Comparison of ENCODE assay signal across 14 mouse cellular contexts in genomic region chr6:124448186-124448852, GRCm38 (mm10). TPM values are rescaled to one million over a fixed set of nuclear protein-coding genes. Genes with fewer than 3 reads are reported as not detected.
DNase-seq lines count a peak whose midpoint lies in the region; ATAC-seq and TF ChIP-seq lines count a peak whose summit lies in the region.
"Had no signal": no experiment of that assay in that cellular context is flagged by ENCODE, and none has a peak within 500 bp of the region (broad histone marks: within the 10 kb centered on the region; RNA-seq: fewer than 3 reads in every experiment).

No protein-coding gene starts in this region.

- H3K4me1 ChIP-seq in embryonic facial prominence, embryonic 11.5 days (ENCODE audit: control insufficient read depth, insufficient read depth, low read length), result no peaks in the 10 kb centered on the region
- H3K4me1 ChIP-seq in embryonic facial prominence, embryonic 10.5 days, result 0 out of 2 replicates have a peak, but pooled peaks cover 3% of the 10 kb centered on the region
- peaks cover 10 to 13% of the 10 kb centered on the region in 2 experiments for H3K4me1 ChIP-seq in liver, embryonic 14.5 days (replicated peaks; ENCODE audit: control insufficient read depth in 2 of 2, insufficient read depth in 2 of 2, low read length in 1 of 2)
- no peaks in the 10 kb centered on the region for H3K4me1 ChIP-seq in heart, embryonic 12.5 days (replicated peaks)
- H3K4me1 ChIP-seq: lung, embryonic 15.5 days had no signal

- no peak overlapping the region for H3K27ac ChIP-seq in embryonic facial prominence, embryonic 11.5 days (replicated peaks; ENCODE audit: low read depth, low read length)
- no peak overlapping the region for H3K27ac ChIP-seq in embryonic facial prominence, embryonic 10.5 days (replicated peaks)
- H3K27ac ChIP-seq in liver, embryonic 14.5 days, result no peak overlapping the region
- H3K27ac ChIP-seq in heart, embryonic 12.5 days (ENCODE audit: poor library complexity, severe bottlenecking), result no peak overlapping the region
- H3K27ac ChIP-seq: lung, embryonic 15.5 days had no signal

- no peaks in the 10 kb centered on the region for H3K27me3 ChIP-seq in embryonic facial prominence, embryonic 11.5 days (ENCODE audit: control insufficient read depth, insufficient read depth, low read length)
- H3K27me3 ChIP-seq in embryonic facial prominence, embryonic 10.5 days (replicated peaks; ENCODE audit: low read depth, poor library complexity, severe bottlenecking), result no peaks in the 10 kb centered on the region
- H3K27me3 ChIP-seq in liver, embryonic 14.5 days (ENCODE audit: control insufficient read depth, insufficient read depth, low read length), result no peaks in the 10 kb centered on the region
- peaks cover 28% of the 10 kb centered on the region for H3K27me3 ChIP-seq in heart, embryonic 12.5 days (replicated peaks)
- H3K27me3 ChIP-seq: lung, embryonic 15.5 days had no signal

- H3K9ac ChIP-seq in embryonic facial prominence, embryonic 11.5 days (replicated peaks; ENCODE audit: low read length), result no peak overlapping the region
- no peak overlapping the region for H3K9ac ChIP-seq in liver, embryonic 14.5 days (replicated peaks)
- no peak overlapping the region for H3K9ac ChIP-seq in heart, embryonic 12.5 days
- H3K9ac ChIP-seq: lung, embryonic 15.5 days had no signal

- no peaks in the 10 kb centered on the region for H3K9me3 ChIP-seq in embryonic facial prominence, embryonic 11.5 days (replicated peaks; ENCODE audit: control insufficient read depth, low read length)
- no peaks in the 10 kb centered on the region for H3K9me3 ChIP-seq in embryonic facial prominence, embryonic 10.5 days
- no peaks in the 10 kb centered on the region for H3K9me3 ChIP-seq in liver, embryonic 14.5 days (ENCODE audit: control insufficient read depth, low read length)
- H3K9me3 ChIP-seq in heart, embryonic 12.5 days (replicated peaks), result no peaks in the 10 kb centered on the region
- H3K9me3 ChIP-seq: lung, embryonic 15.5 days had no signal

- no peaks in the 10 kb centered on the region for H3K36me3 ChIP-seq in embryonic facial prominence, embryonic 11.5 days (replicated peaks; ENCODE audit: control insufficient read depth, insufficient read depth, low read depth, low read length)
- H3K36me3 ChIP-seq in embryonic facial prominence, embryonic 10.5 days (replicated peaks), result no peaks in the 10 kb centered on the region
- H3K36me3 ChIP-seq in liver, embryonic 14.5 days (replicated peaks; ENCODE audit: control insufficient read depth, insufficient read depth, low read depth), result no peaks in the 10 kb centered on the region
- H3K36me3 ChIP-seq in heart, embryonic 12.5 days, result no peaks in the 10 kb centered on the region
- H3K36me3 ChIP-seq: lung, embryonic 15.5 days had no signal

- H3K4me3 ChIP-seq in embryonic facial prominence, embryonic 11.5 days (ENCODE audit: low read depth, low read length), result no peak overlapping the region
- H3K4me3 ChIP-seq in embryonic facial prominence, embryonic 10.5 days, result no peak overlapping the region
- no peak overlapping the region for H3K4me3 ChIP-seq in liver, embryonic 14.5 days (ENCODE audit: insufficient read depth in 1 of 2, low read depth in 2 of 2, low read length in 2 of 2)
- no peak overlapping the region for H3K4me3 ChIP-seq in heart, embryonic 12.5 days
- H3K4me3 ChIP-seq: lung, embryonic 15.5 days; myocyte had no signal

- WGBS in embryonic facial prominence, embryonic 11.5 days, result 71% methylated on average over 10 of the region's 10 CpGs
- 75% methylated on average over 10 of the region's 10 CpGs for WGBS in embryonic facial prominence, embryonic 10.5 days
- 62% methylated on average over 10 of the region's 10 CpGs for WGBS in liver, embryonic 14.5 days (ENCODE audit: insufficient replicate concordance)
- WGBS in heart, embryonic 12.5 days, result 69% methylated on average over 10 of the region's 10 CpGs

- ATAC-seq in embryonic facial prominence, embryonic 11.5 days (replicated peaks; ENCODE audit: insufficient number of reproducible peaks, low FRiP score, low TSS enrichment, low read depth), result no peak
- no peak for ATAC-seq in liver, embryonic 14.5 days (ENCODE audit: insufficient read depth)
- peak; percentile 38; the same call in 1 of the 2 replicates for ATAC-seq in megakaryocyte-erythroid progenitor cell, adult 5-6 weeks (replicated peaks; ENCODE audit: low FRiP score, low TSS enrichment, poor library complexity, severe bottlenecking)
- no peak for ATAC-seq in heart, embryonic 12.5 days (ENCODE audit: insufficient number of reproducible peaks, low FRiP score)
- ATAC-seq: forebrain, embryonic 16.5 days; intestine, embryonic 16.5 days had no signal

- TF ChIP-seq CTCF in liver, embryonic 14.5 days (IDR thresholded peaks at IDR 0.05; ENCODE audit: low read depth), result peak; percentile 54

- peak; percentile 9 for DNase-seq in embryonic facial prominence, embryonic 11.5 days (ENCODE audit: low spot score)
- DNase-seq in embryonic facial prominence, embryonic 10.5 days (ENCODE audit: low spot score), result no peak
- DNase-seq in liver, embryonic 14.5 days (ENCODE audit: low read depth in 3 of 3, low spot score in 3 of 3), result no peak
- DNase-seq in liver (no peak), R1 (ENCODE audit: low read depth, low spot score) (peak; percentile 57)
- no peak for DNase-seq in adrenal gland, postnatal 14 days
- DNase-seq: right cerebral cortex, postnatal 14 days had no signal

- TF ChIP-seq EP300 in liver, embryonic 14.5 days (IDR thresholded peaks at IDR 0.05; ENCODE audit: low read depth), result no peak

- no peak overlapping the region for H3K4me2 ChIP-seq in embryonic facial prominence, embryonic 11.5 days (ENCODE audit: low read depth, low read length)
- H3K4me2 ChIP-seq in liver, embryonic 14.5 days (ENCODE audit: low read depth), result no peak overlapping the region
- no peak overlapping the region for H3K4me2 ChIP-seq in heart, embryonic 12.5 days
- H3K4me2 ChIP-seq: heart, embryonic 11.5 days; lung, embryonic 15.5 days had no signal

RNA-seq across cellular contexts. Expression of gene Clstn3, which starts 16.3 kb away (rescaled TPM):
- polyA plus RNA-seq in embryonic facial prominence, embryonic 11.5 days (2014; fragmentation: Nextera tagmentation; extraction: Ambion mirVana), result 6.3 and 6.4 TPM in 2 replicates
- 5.5 and 8.7 TPM in 2 replicates for polyA plus RNA-seq in embryonic facial prominence, embryonic 10.5 days (2016; fragmentation: Nextera tagmentation; extraction: Ambion mirVana)
- polyA plus RNA-seq in liver, embryonic 14.5 days (2012; rRNA removed), result 2.5 and 3.0 TPM in 2 replicates
- polyA plus RNA-seq in liver, embryonic 14.5 days (2014; fragmentation: Nextera tagmentation; extraction: Ambion mirVana), result 1.7 and 2.4 TPM in 2 replicates
- 11.5 and 18.4 TPM in 2 replicates for total RNA-seq in megakaryocyte-erythroid progenitor cell, adult 5-6 weeks (2014; fragmentation: Nextera tagmentation)
- total RNA-seq in megakaryocyte-erythroid progenitor cell, adult 5-6 weeks (2017), result 7.5 and 19.9 TPM in 2 replicates
- total RNA-seq in adrenal gland, postnatal 14 days (2021), result 87.3 and 118 TPM in 2 replicates
- polyA plus RNA-seq in heart, embryonic 12.5 days (2016; fragmentation: Nextera tagmentation; extraction: Ambion mirVana), result 1.5 and 1.7 TPM in 2 replicates

RNA-seq across cellular contexts. Expression of gene Pex5, which starts 33.5 kb away (rescaled TPM):
- 37.6 and 38.5 TPM in 2 replicates for polyA plus RNA-seq in embryonic facial prominence, embryonic 11.5 days (2014; fragmentation: Nextera tagmentation; extraction: Ambion mirVana)
- polyA plus RNA-seq in embryonic facial prominence, embryonic 10.5 days (2016; fragmentation: Nextera tagmentation; extraction: Ambion mirVana), result 43.3 and 44.9 TPM in 2 replicates
- 9.1 and 12.5 TPM in 2 replicates for polyA plus RNA-seq in liver, embryonic 14.5 days (2012; rRNA removed)
- polyA plus RNA-seq in liver, embryonic 14.5 days (2014; fragmentation: Nextera tagmentation; extraction: Ambion mirVana), result 14.2 and 16.7 TPM in 2 replicates
- total RNA-seq in megakaryocyte-erythroid progenitor cell, adult 5-6 weeks (2014; fragmentation: Nextera tagmentation), result 38.9 and 54.0 TPM in 2 replicates
- total RNA-seq in megakaryocyte-erythroid progenitor cell, adult 5-6 weeks (2017), result 25.7 and 33.0 TPM in 2 replicates
- 99.4 and 106 TPM in 2 replicates for total RNA-seq in adrenal gland, postnatal 14 days (2021)
- 23.7 and 25.4 TPM in 2 replicates for polyA plus RNA-seq in heart, embryonic 12.5 days (2016; fragmentation: Nextera tagmentation; extraction: Ambion mirVana)

RNA-seq across cellular contexts. Expression of gene C1rl, which starts 44.6 kb away (rescaled TPM):
- polyA plus RNA-seq in embryonic facial prominence, embryonic 11.5 days (2014; fragmentation: Nextera tagmentation; extraction: Ambion mirVana), result 0.29 and 0.38 TPM in 2 replicates
- polyA plus RNA-seq in embryonic facial prominence, embryonic 10.5 days (2016; fragmentation: Nextera tagmentation; extraction: Ambion mirVana), result 0.42 and 0.47 TPM in 2 replicates
- polyA plus RNA-seq in liver, embryonic 14.5 days (2012; rRNA removed), result 3.8 and 3.9 TPM in 2 replicates
- 7.3 and 7.6 TPM in 2 replicates for polyA plus RNA-seq in liver, embryonic 14.5 days (2014; fragmentation: Nextera tagmentation; extraction: Ambion mirVana)
- total RNA-seq in megakaryocyte-erythroid progenitor cell, adult 5-6 weeks (2014; fragmentation: Nextera tagmentation), result 0.42 TPM in 1 of 2 replicates, not detected in the other
- total RNA-seq in megakaryocyte-erythroid progenitor cell, adult 5-6 weeks (2017), result 0.09 and 0.50 TPM in 2 replicates
- 9.2 and 17.6 TPM in 2 replicates for total RNA-seq in adrenal gland, postnatal 14 days (2021)
- polyA plus RNA-seq in heart, embryonic 12.5 days (2016; fragmentation: Nextera tagmentation; extraction: Ambion mirVana), result 0.31 and 0.41 TPM in 2 replicates

Comparison
In these comparisons a context has a peak if more than half of its experiments do, and no peak if none do; other contexts are left out.
1. DNase-seq: peak in embryonic facial prominence, embryonic 11.5 days (single experiment) and R1 (single experiment); none in embryonic facial prominence, embryonic 10.5 days (single experiment), liver, embryonic 14.5 days (0 of 3), liver (single experiment) and adrenal gland, postnatal 14 days (single experiment).